Mouse (Mus musculus): Measurements from ENCODE around the gene Ypel1. TPM values are rescaled to one million over a fixed set of nuclear protein-coding genes. Genes with fewer than 3 reads are reported as not detected.
A peak's percentile ranks its signal among the peaks of the same experiment; 100 is the strongest.

Ypel1 gene
- polyA plus RNA-seq, 1 experiment from 2014 or later = 9.9 TPM

MicroRNAs encoded within 50 kb of the gene (microRNA counts, 519-probe panel; counts per million panel counts)
- microRNA mmu-miR-130b = 3,391 counts per million, percentile 87 among the panel's probes with 10 or more counts
- microRNA mmu-miR-301b = 2,540 counts per million, percentile 62 among the panel's probes with 10 or more counts

Small RNA genes within 50 kb of the gene (microRNA-seq; reads per million reads assigned to microRNA genes)
- 6,092 reads per million, percentile 90 among the genes with 10 or more reads in this experiment for gene Mir130b
- gene Mir301b = 84.9 reads per million, percentile 45 among the genes with 10 or more reads in this experiment

Other genes starting within 250 kb of the Ypel1 start
- 0.34 and 0.60 TPM in 2 replicates for gene Spag6l, start 240.2 kb upstream of the Ypel1 start, polyA plus RNA-seq (2015; fragmentation: Nextera tagmentation; extraction: Ambion mirVana)
- gene Igll1, start 205.7 kb upstream of the Ypel1 start, polyA plus RNA-seq (2015; fragmentation: Nextera tagmentation; extraction: Ambion mirVana) = 0.27 and 0.49 TPM in 2 replicates
- gene Top3b, start 199.0 kb upstream of the Ypel1 start, polyA plus RNA-seq (2015; fragmentation: Nextera tagmentation; extraction: Ambion mirVana) = 49.2 and 49.8 TPM in 2 replicates
- gene Vpreb1, start 198.9 kb upstream of the Ypel1 start, polyA plus RNA-seq (2015; fragmentation: Nextera tagmentation; extraction: Ambion mirVana) = 1.5 and 1.6 TPM in 2 replicates
- gene Ppm1f, start 173.2 kb upstream of the Ypel1 start, polyA plus RNA-seq (2015; fragmentation: Nextera tagmentation; extraction: Ambion mirVana) = 15.6 and 16.0 TPM in 2 replicates
- 129 and 130 TPM in 2 replicates for gene Mapk1, start 86.3 kb upstream of the Ypel1 start, polyA plus RNA-seq (2015; fragmentation: Nextera tagmentation; extraction: Ambion mirVana)
- gene Ppil2, start 41.6 kb downstream of the Ypel1 start, polyA plus RNA-seq (2015; fragmentation: Nextera tagmentation; extraction: Ambion mirVana) = 130 and 132 TPM in 2 replicates
- gene 2610318N02Rik, start 55.5 kb downstream of the Ypel1 start, polyA plus RNA-seq (2015; fragmentation: Nextera tagmentation; extraction: Ambion mirVana) = 33.8 and 41.6 TPM in 2 replicates
- 173 and 203 TPM in 2 replicates for gene Sdf2l1, start 62.7 kb downstream of the Ypel1 start, polyA plus RNA-seq (2015; fragmentation: Nextera tagmentation; extraction: Ambion mirVana)
- gene Ydjc, start 74.9 kb downstream of the Ypel1 start, polyA plus RNA-seq (2015; fragmentation: Nextera tagmentation; extraction: Ambion mirVana) = 41.0 and 41.5 TPM in 2 replicates
- gene Ccdc116, start 77.5 kb downstream of the Ypel1 start, polyA plus RNA-seq (2015; fragmentation: Nextera tagmentation; extraction: Ambion mirVana) = 3.0 and 3.1 TPM in 2 replicates
- gene Ube2l3, start 133.0 kb downstream of the Ypel1 start, polyA plus RNA-seq (2015; fragmentation: Nextera tagmentation; extraction: Ambion mirVana) = 358 and 374 TPM in 2 replicates
- 0.48 and 0.49 TPM in 2 replicates for gene Rimbp3, start 138.9 kb downstream of the Ypel1 start, polyA plus RNA-seq (2015; fragmentation: Nextera tagmentation; extraction: Ambion mirVana)
- gene Hic2, start 163.9 kb downstream of the Ypel1 start, polyA plus RNA-seq (2015; fragmentation: Nextera tagmentation; extraction: Ambion mirVana) = 5.3 and 5.5 TPM in 2 replicates
- gene Tmem191c, start 206.4 kb downstream of the Ypel1 start, polyA plus RNA-seq (2015; fragmentation: Nextera tagmentation; extraction: Ambion mirVana) = 14.5 and 15.2 TPM in 2 replicates

Data from intestine, embryonic 16.5 days (tissue).